Mouse (Mus musculus) kidney, adult 2 months (tissue): ENCODE measurements around the gene Fbxl12. TPM values are rescaled to one million over a fixed set of nuclear protein-coding genes. Genes with fewer than 3 reads are reported as not detected.

Source experiments
- DNase-seq: peaks from one replicate; pipeline ENCODE4 v3.0.0; 2021
- H3K27ac ChIP-seq: fragments of 200-500 bp; 2 replicates; pipeline ENCODE4 v1.5.1; 2012; ENCODE audit warnings: low read depth, low read length, control low read depth, inconsistent platforms; ENCODE audit not compliant: insufficient read depth
- H3K27me3 ChIP-seq: fragments of 200-500 bp; replicated peaks from 2 replicates; pipeline ENCODE4 v1.6.1; 2012; ENCODE audit warnings: mild to moderate bottlenecking, moderate library complexity, low read length, inconsistent platforms; ENCODE audit not compliant: control insufficient read depth, insufficient read depth
- H3K36me3 ChIP-seq: fragments of 200-500 bp; 2 replicates; pipeline ENCODE4 v1.6.1; 2012; ENCODE audit warnings: mild to moderate bottlenecking, moderate library complexity, low read length, inconsistent platforms; ENCODE audit not compliant: control insufficient read depth, insufficient read depth
- H3K4me1 ChIP-seq: fragments of 200-500 bp; 2 replicates; pipeline ENCODE4 v1.6.1; 2011; ENCODE audit warnings: low read length; ENCODE audit not compliant: control insufficient read depth, insufficient read depth
- H3K4me3 ChIP-seq: fragments of 200-500 bp; 2 replicates; pipeline ENCODE4 v1.5.1; 2011; ENCODE audit warnings: mild to moderate bottlenecking, low read depth, low read length, control low read depth; ENCODE audit not compliant: insufficient read depth
- CTCF ChIP-seq: fragments of 200-500 bp; conservative IDR thresholded peaks from 2 replicates; pipeline ENCODE4 v1.5.1; 2011; ENCODE audit warnings: low read depth, mild to moderate bottlenecking, control low read depth, low read length, moderate library complexity, mixed read lengths; ENCODE audit not compliant: insufficient read depth, insufficient read length
- POLR2A ChIP-seq: fragments of 200-500 bp; IDR thresholded peaks from one replicate; pipeline ENCODE4 v1.6.1; 2011; ENCODE audit warnings: low read depth, low read length, control low read depth
- WGBS: fragments of 180-500 bp; shearing (Covaris S2); methylation state at CpG from one replicate; pipeline ENCODE4 v1.1.7; 2018; 5-methylcytosine and 5-hydroxymethylcytosine counted together
- polyA plus RNA-seq: library from polyadenylated mRNA; depleted of rRNA; stranded (reverse); fragments of >200 nt; gene quantifications from 2 replicates; pipeline ENCODE4 v1.2.3, GENCODE M21; 2012

Fbxl12 gene
- polyA plus RNA-seq, 1 experiment, result 22.0 TPM

- Histone ChIP-seq H3K4me3 (no peak overlapping the region), H3K36me3 (no peaks in the 10 kb centered on the region), H3K27ac (no peak overlapping the region), H3K4me1 (no peaks in the 10 kb centered on the region), H3K27me3 (no peaks in the 10 kb centered on the region)
- DNase-seq, result no peak
- TF ChIP-seq POLR2A (no peak), CTCF (no peak)
- 84% methylated on average over 5 of the region's 5 CpGs for WGBS
Observed at GRCm38 (mm10) chr9:20664982-20665637, 20.5 kb upstream of the Fbxl12 start.

- H3K27ac ChIP-seq, result no peak overlapping the region
- TF ChIP-seq POLR2A, result no peak
- TF ChIP-seq CTCF, result no peak
- DNase-seq, result no peak
- no peaks in the 10 kb centered on the region for H3K36me3 ChIP-seq
- 62% methylated on average over 2 of the region's 2 CpGs for WGBS
- no peaks in the 10 kb centered on the region for H3K4me1 ChIP-seq
- H3K27me3 ChIP-seq, result no peaks in the 10 kb centered on the region
- H3K4me3 ChIP-seq, result no peak overlapping the region
Observed at GRCm38 (mm10) chr9:20664366-20664765, 19.8 kb upstream of the Fbxl12 start.

- H3K4me1 ChIP-seq, result no peaks in the 10 kb centered on the region
- no peak for DNase-seq
- H3K4me3 ChIP-seq, result no peak overlapping the region
- no peaks in the 10 kb centered on the region for H3K27me3 ChIP-seq
- no peaks in the 10 kb centered on the region for H3K36me3 ChIP-seq
- TF ChIP-seq CTCF (no peak), POLR2A (no peak)
- no peak overlapping the region for H3K27ac ChIP-seq
- WGBS, result 92% methylated on average over 2 of the region's 2 CpGs
Observed at GRCm38 (mm10) chr9:20663956-20664355, 19.4 kb upstream of the Fbxl12 start.

GRCm38 (mm10) chr9:20662874-20663273, 18.3 kb upstream of the Fbxl12 start:
- no peak for DNase-seq
- TF ChIP-seq POLR2A (no peak), CTCF (no peak)
- Histone ChIP-seq H3K27me3 (no peaks in the 10 kb centered on the region), H3K27ac (no peak overlapping the region), H3K36me3 (no peaks in the 10 kb centered on the region), H3K4me3 (no peak overlapping the region), H3K4me1 (no peaks in the 10 kb centered on the region)
- 64% methylated on average over 8 of the region's 8 CpGs for WGBS

- DNase-seq, result peak; percentile 53
- TF ChIP-seq POLR2A, result no peak
- TF ChIP-seq CTCF, result peak; percentile 81
- H3K4me3 ChIP-seq, result no peak overlapping the region
- H3K27me3 ChIP-seq, result no peaks in the 10 kb centered on the region
- H3K36me3 ChIP-seq, result no peaks in the 10 kb centered on the region
- no peaks in the 10 kb centered on the region for H3K4me1 ChIP-seq
- H3K27ac ChIP-seq, result no peak overlapping the region
- WGBS, result 41% methylated on average over 3 of the region's 3 CpGs
Observed at GRCm38 (mm10) chr9:20662325-20662724, 17.8 kb upstream of the Fbxl12 start.

GRCm38 (mm10) chr9:20657546-20657945, 13.0 kb upstream of the Fbxl12 start:
- no peak for DNase-seq
- WGBS, result 80% methylated on average over 3 of the region's 3 CpGs
- Histone ChIP-seq H3K27me3 (no peaks in the 10 kb centered on the region), H3K36me3 (peaks cover 2% of the 10 kb centered on the region; the same call in 1 of the 2 replicates), H3K27ac (no peak overlapping the region), H3K4me1 (no peaks in the 10 kb centered on the region), H3K4me3 (no peak overlapping the region)
- TF ChIP-seq POLR2A (no peak), CTCF (no peak)

- Histone ChIP-seq H3K27ac (no peak overlapping the region), H3K4me3 (no peak overlapping the region), H3K27me3 (no peaks in the 10 kb centered on the region), H3K4me1 (peaks cover 4% of the 10 kb centered on the region; the same call in 1 of the 2 replicates), H3K36me3 (peaks cover 2% of the 10 kb centered on the region; the same call in 1 of the 2 replicates)
- TF ChIP-seq CTCF (no peak), POLR2A (no peak)
- no peak for DNase-seq
- WGBS, result 94% methylated on average over 3 of the region's 3 CpGs
Observed at GRCm38 (mm10) chr9:20653859-20654258, 9.3 kb upstream of the Fbxl12 start.

- no peak for TF ChIP-seq CTCF
- no peak for TF ChIP-seq POLR2A
- WGBS, result under 1% methylated on average over 25 of the region's 25 CpGs
- no peak overlapping the region for H3K27ac ChIP-seq
Observed at GRCm38 (mm10) chr9:20652260-20652658, 7.7 kb upstream of the Fbxl12 start.

More at GRCm38 (mm10) chr9:20652260-20652658, 7.7 kb upstream of the Fbxl12 start:
- peaks cover 2% of the 10 kb centered on the region; the same call in 1 of the 2 replicates for H3K36me3 ChIP-seq
- H3K27me3 ChIP-seq, result no peaks in the 10 kb centered on the region
- peak overlapping the region; percentile 72 for H3K4me3 ChIP-seq
- no peak for DNase-seq
- H3K4me1 ChIP-seq, result peaks cover 4% of the 10 kb centered on the region; the same call in 1 of the 2 replicates
